Mouse (Mus musculus) kidney, adult 2 months (tissue): ENCODE results near the gene Aifm1. TPM values are rescaled to one million over a fixed set of nuclear protein-coding genes. Genes with fewer than 3 reads are reported as not detected.

Source experiments
- DNase-seq: peaks from one replicate; pipeline ENCODE4 v3.0.0; 2021
- H3K27ac ChIP-seq: fragments of 200-500 bp; 2 replicates; pipeline ENCODE4 v1.5.1; 2012; ENCODE audit warnings: low read depth, low read length, control low read depth, inconsistent platforms; ENCODE audit not compliant: insufficient read depth
- H3K27me3 ChIP-seq: fragments of 200-500 bp; replicated peaks from 2 replicates; pipeline ENCODE4 v1.6.1; 2012; ENCODE audit warnings: mild to moderate bottlenecking, moderate library complexity, low read length, inconsistent platforms; ENCODE audit not compliant: control insufficient read depth, insufficient read depth
- H3K36me3 ChIP-seq: fragments of 200-500 bp; 2 replicates; pipeline ENCODE4 v1.6.1; 2012; ENCODE audit warnings: mild to moderate bottlenecking, moderate library complexity, low read length, inconsistent platforms; ENCODE audit not compliant: control insufficient read depth, insufficient read depth
- H3K4me1 ChIP-seq: fragments of 200-500 bp; 2 replicates; pipeline ENCODE4 v1.6.1; 2011; ENCODE audit warnings: low read length; ENCODE audit not compliant: control insufficient read depth, insufficient read depth
- H3K4me3 ChIP-seq: fragments of 200-500 bp; 2 replicates; pipeline ENCODE4 v1.5.1; 2011; ENCODE audit warnings: mild to moderate bottlenecking, low read depth, low read length, control low read depth; ENCODE audit not compliant: insufficient read depth
- CTCF ChIP-seq: fragments of 200-500 bp; conservative IDR thresholded peaks from 2 replicates; pipeline ENCODE4 v1.5.1; 2011; ENCODE audit warnings: low read depth, mild to moderate bottlenecking, control low read depth, low read length, moderate library complexity, mixed read lengths; ENCODE audit not compliant: insufficient read depth, insufficient read length
- POLR2A ChIP-seq: fragments of 200-500 bp; IDR thresholded peaks from one replicate; pipeline ENCODE4 v1.6.1; 2011; ENCODE audit warnings: low read depth, low read length, control low read depth
- WGBS: fragments of 180-500 bp; shearing (Covaris S2); methylation state at CpG from one replicate; pipeline ENCODE4 v1.1.7; 2018; 5-methylcytosine and 5-hydroxymethylcytosine counted together
- polyA plus RNA-seq: library from polyadenylated mRNA; depleted of rRNA; stranded (reverse); fragments of >200 nt; gene quantifications from 2 replicates; pipeline ENCODE4 v1.2.3, GENCODE M21; 2012

Aifm1 gene
- polyA plus RNA-seq, 1 experiment: 69.9 TPM

GRCm38 (mm10) chrX:48519549-48520085 is 6.3 kb upstream of the Aifm1 start:
- no peaks in the 10 kb centered on the region for H3K36me3 ChIP-seq
- H3K4me1 ChIP-seq: no peaks in the 10 kb centered on the region
- peak overlapping the region; percentile 42 for H3K4me3 ChIP-seq
- DNase-seq: no peak
- no peak overlapping the region for H3K27ac ChIP-seq
- H3K27me3 ChIP-seq: no peaks in the 10 kb centered on the region
- WGBS: 11% methylated on average over 20 of the region's 20 CpGs
- TF ChIP-seq CTCF (no peak), POLR2A (no peak)

- peak within 1 kb of the TSS; percentile 42 for H3K4me3 ChIP-seq
- no peaks in the 10 kb centered on the region for H3K27me3 ChIP-seq
- TF ChIP-seq CTCF: no peak
- TF ChIP-seq POLR2A: no peak
- no peak for DNase-seq
- 3% methylated on average over 33 of the region's 33 CpGs for WGBS
- H3K4me1 ChIP-seq: no peaks in the 10 kb centered on the region
- no peaks in the 10 kb centered on the region for H3K36me3 ChIP-seq
- H3K27ac ChIP-seq: no peak within 1 kb of the TSS
Observed at GRCm38 (mm10) chrX:48518808-48519548, 5.6 kb upstream of the Aifm1 start, which contains the start of gene Rab33a. Gene Rab33a, plus strand, starts transcription at chrX:48519285.

- no peak overlapping the region for H3K27ac ChIP-seq
- TF ChIP-seq CTCF: no peak
- TF ChIP-seq POLR2A: no peak
- no peaks in the 10 kb centered on the region for H3K4me1 ChIP-seq
- no peak for DNase-seq
- no peaks in the 10 kb centered on the region for H3K27me3 ChIP-seq
- WGBS: 35% methylated on average over 15 of the region's 15 CpGs
- H3K4me3 ChIP-seq: no peak overlapping the region
- H3K36me3 ChIP-seq: no peaks in the 10 kb centered on the region
Observed at GRCm38 (mm10) chrX:48518211-48518807, 4.9 kb upstream of the Aifm1 start.

GRCm38 (mm10) chrX:48513824-48514223 is 461 bp upstream of the Aifm1 start:
- H3K4me3 ChIP-seq: peak overlapping the region; percentile 44
- no peaks in the 10 kb centered on the region for H3K27me3 ChIP-seq
- no peaks in the 10 kb centered on the region for H3K36me3 ChIP-seq
- peaks cover 2% of the 10 kb centered on the region; the same call in 1 of the 2 replicates for H3K4me1 ChIP-seq
- TF ChIP-seq CTCF: no peak
- TF ChIP-seq POLR2A: no peak
- DNase-seq: no peak
- peak overlapping the region; percentile 31; the same call in 1 of the 2 replicates for H3K27ac ChIP-seq
- WGBS: under 1% methylated on average over 13 of the region's 13 CpGs

- no peak for DNase-seq
- H3K36me3 ChIP-seq: no peaks in the 10 kb centered on the region
- H3K27me3 ChIP-seq: no peaks in the 10 kb centered on the region
- no peak overlapping the region for H3K27ac ChIP-seq
- TF ChIP-seq CTCF (no peak), POLR2A (no peak)
- WGBS: 89% methylated on average over 8 of the region's 8 CpGs
- H3K4me1 ChIP-seq: no peaks in the 10 kb centered on the region
- H3K4me3 ChIP-seq: no peak overlapping the region
Observed at GRCm38 (mm10) chrX:48493763-48494162, 19.6 kb downstream of the Aifm1 start.

- no peak for TF ChIP-seq POLR2A
- 90% methylated on average over 7 of the region's 7 CpGs for WGBS
- Histone ChIP-seq H3K27ac (no peak overlapping the region), H3K27me3 (no peaks in the 10 kb centered on the region), H3K36me3 (no peaks in the 10 kb centered on the region), H3K4me3 (no peak overlapping the region), H3K4me1 (no peaks in the 10 kb centered on the region)
- DNase-seq: no peak
Observed at GRCm38 (mm10) chrX:48481687-48482086, 31.7 kb downstream of the Aifm1 start.

- H3K27me3 ChIP-seq: no peaks in the 10 kb centered on the region
- H3K4me1 ChIP-seq: no peaks in the 10 kb centered on the region
- TF ChIP-seq POLR2A (no peak), CTCF (no peak)
- 71% methylated on average over 4 of the region's 4 CpGs for WGBS
- no peaks in the 10 kb centered on the region for H3K36me3 ChIP-seq
- H3K27ac ChIP-seq: no peak overlapping the region
- no peak for DNase-seq
- no peak overlapping the region for H3K4me3 ChIP-seq
Observed at GRCm38 (mm10) chrX:48481095-48481494, 32.3 kb downstream of the Aifm1 start.
